9 mouse cellular contexts compared by ENCODE assay signal in genomic region chr12:25190360-25190759, GRCm38 (mm10).
DNase-seq lines count a peak whose midpoint lies in the region; ATAC-seq lines count a peak whose summit lies in the region.
"Had no signal": no experiment of that assay in that cellular context is flagged by ENCODE, and none has a peak within 500 bp of the region (broad histone marks: within the 10 kb centered on the region; RNA-seq: fewer than 3 reads in every experiment).

No protein-coding gene starts in this region.

- peak; percentile 66; the same call in 1 of the 2 replicates for ATAC-seq in kidney, embryonic 14.5 days (ENCODE audit: low FRiP score, low TSS enrichment)
- ATAC-seq in hematopoietic stem cell, adult 5-6 weeks (replicated peaks in 1 of 2; ENCODE audit: insufficient read depth in 1 of 2, low FRiP score in 2 of 2, low TSS enrichment in 1 of 2, low read depth in 1 of 2, poor library complexity in 2 of 2, severe bottlenecking in 2 of 2), result peak; percentile 78 to 79

- WGBS in kidney, embryonic 14.5 days, result 60% methylated on average over 6 of the region's 6 CpGs

- no peak overlapping the region for H3K4me3 ChIP-seq in kidney, embryonic 14.5 days (ENCODE audit: low read length)
- peak overlapping the region; percentile 86 for H3K4me3 ChIP-seq in megakaryocyte, embryonic 14.5 days (replicated peaks)
- H3K4me3 ChIP-seq: midbrain, embryonic 12.5 days had no signal

- H3K9me3 ChIP-seq in kidney, embryonic 14.5 days (ENCODE audit: control insufficient read depth, low read length), result no peaks in the 10 kb centered on the region
- H3K9me3 ChIP-seq in megakaryocyte, embryonic 14.5 days, result peaks cover 29% of the 10 kb centered on the region
- H3K9me3 ChIP-seq: midbrain, embryonic 12.5 days had no signal

- DNase-seq in kidney, postnatal 25 days, result no peak
- DNase-seq in c-Kit-positive CD71-negative TER-119-negative erythroid progenitor cells, embryonic 14.5 days (ENCODE audit: low read depth), result peak; percentile 70
- DNase-seq in right cerebral cortex, adult 18-20 months, result no peak
- no peak for DNase-seq in cerebellum, adult 9-10 months
- no peak for DNase-seq in urinary bladder, adult 2 months (ENCODE audit: low spot score)

- H3K4me2 ChIP-seq in kidney, embryonic 14.5 days (replicated peaks; ENCODE audit: low read depth, low read length), result no peak overlapping the region
- H3K4me2 ChIP-seq: midbrain, embryonic 12.5 days had no signal

- H3K9ac ChIP-seq in kidney, embryonic 14.5 days (ENCODE audit: low read depth, low read length), result no peak overlapping the region
- H3K9ac ChIP-seq: midbrain, embryonic 12.5 days had no signal

- H3K36me3 ChIP-seq in kidney, embryonic 14.5 days (ENCODE audit: control insufficient read depth, insufficient read depth, low read length), result no peaks in the 10 kb centered on the region
- peaks cover 30% of the 10 kb centered on the region for H3K36me3 ChIP-seq in megakaryocyte, embryonic 14.5 days (replicated peaks; ENCODE audit: low read length)
- H3K36me3 ChIP-seq: midbrain, embryonic 12.5 days had no signal

- H3K27me3 ChIP-seq in kidney, embryonic 14.5 days (ENCODE audit: control insufficient read depth, insufficient read depth, low read length), result no peaks in the 10 kb centered on the region
- no peaks in the 10 kb centered on the region for H3K27me3 ChIP-seq in megakaryocyte, embryonic 14.5 days (replicated peaks)
- H3K27me3 ChIP-seq: midbrain, embryonic 12.5 days had no signal

- H3K4me1 ChIP-seq in kidney, embryonic 14.5 days (ENCODE audit: control insufficient read depth, insufficient read depth, low read length), result no peaks in the 10 kb centered on the region
- H3K4me1 ChIP-seq in megakaryocyte, embryonic 14.5 days, result peaks cover 86% of the 10 kb centered on the region
- H3K4me1 ChIP-seq: midbrain, embryonic 12.5 days had no signal

- no peak overlapping the region for H3K27ac ChIP-seq in kidney, embryonic 14.5 days (ENCODE audit: low read depth, low read length)
- H3K27ac ChIP-seq: midbrain, embryonic 12.5 days had no signal
